Mouse (Mus musculus) embryonic facial prominence, embryonic 15.5 days (tissue): Measurements from ENCODE around the gene Ankub1. TPM values are rescaled to one million over a fixed set of nuclear protein-coding genes. Genes with fewer than 3 reads are reported as not detected.

Source experiments
- ATAC-seq: fragments of 200-750 bp; cut with Nextera tagmentation; 2 replicates; pipeline ENCODE4 v1.8.0; 2017; ENCODE audit warnings: low read depth, moderate TSS enrichment; ENCODE audit not compliant: insufficient number of reproducible peaks, low FRiP score, low TSS enrichment
- H3K27ac ChIP-seq: fragments of 300-500 bp; sonication (generic); replicated peaks from 2 replicates; pipeline ENCODE4 v1.5.1; 2015; ENCODE audit warnings: mild to moderate bottlenecking, inconsistent platforms
- H3K27me3 ChIP-seq: fragments of 300-500 bp; sonication (generic); 2 replicates; pipeline ENCODE4 v1.6.1; 2015; ENCODE audit warnings: inconsistent platforms
- H3K36me3 ChIP-seq: fragments of 300-500 bp; sonication (generic); 2 replicates; pipeline ENCODE4 v1.6.1; 2015; ENCODE audit warnings: mild to moderate bottlenecking, inconsistent platforms
- H3K4me1 ChIP-seq: fragments of 300-500 bp; sonication (generic); 2 replicates; pipeline ENCODE4 v1.6.1; 2015; ENCODE audit warnings: inconsistent platforms
- H3K4me2 ChIP-seq: fragments of 300-500 bp; sonication (generic); replicated peaks from 2 replicates; pipeline ENCODE4 v1.6.1; 2015; ENCODE audit warnings: mild to moderate bottlenecking, inconsistent platforms
- H3K4me3 ChIP-seq: fragments of 300-500 bp; sonication (generic); replicated peaks from 2 replicates; pipeline ENCODE4 v1.5.1; 2015; ENCODE audit warnings: mild to moderate bottlenecking, inconsistent platforms
- H3K9ac ChIP-seq: fragments of 300-500 bp; sonication (generic); 2 replicates; pipeline ENCODE4 v1.6.1; 2015; ENCODE audit warnings: inconsistent platforms
- H3K9me3 ChIP-seq: fragments of 300-500 bp; sonication (generic); replicated peaks from 2 replicates; pipeline ENCODE4 v1.6.1; 2016; ENCODE audit warnings: inconsistent platforms
- WGBS: fragments of 180-500 bp; shearing (Covaris S2); methylation state at CpG from one replicate; pipeline ENCODE4 v1.1.7; 2015; 5-methylcytosine and 5-hydroxymethylcytosine counted together
- polyA plus RNA-seq: library from polyadenylated mRNA; unstranded; fragments of >200 nt; fragmentation: Nextera tagmentation; extraction: Ambion mirVana; gene quantifications from 2 replicates; pipeline ENCODE4 v1.2.1, GENCODE M21; 2015

Gene Ankub1
- polyA plus RNA-seq, 1 experiment from 2014 or later, result 0.32 TPM

- ATAC-seq, result no peak
- no peaks in the 10 kb centered on the region for H3K9me3 ChIP-seq
- whole genome bisulfite sequencing, result 78% methylated on average over 4 of the region's 4 CpGs
These were observed 19.0 kb downstream of the Ankub1 start for GRCm38 (mm10) chr3:57673586-57673985.

GRCm38 (mm10) chr3:57667054-57667723, 25.4 kb downstream of the Ankub1 start:
- Histone ChIP-seq H3K9me3 (no peaks in the 10 kb centered on the region), H3K4me2 (peak overlapping the region; percentile 42), H3K4me1 (no peaks in the 10 kb centered on the region), H3K4me3 (peak overlapping the region; percentile 21), H3K36me3 (no peaks in the 10 kb centered on the region), H3K27ac (no peak overlapping the region), H3K27me3 (no peaks in the 10 kb centered on the region), H3K9ac (no peak overlapping the region)
- WGBS, result 27% methylated on average over 14 of the region's 14 CpGs
- no peak for ATAC-seq

More at GRCm38 (mm10) chr3:57673586-57673985, 19.0 kb downstream of the Ankub1 start:
- no peak overlapping the region for H3K27ac ChIP-seq
- no peaks in the 10 kb centered on the region for H3K27me3 ChIP-seq
- no peaks in the 10 kb centered on the region for H3K4me1 ChIP-seq
- H3K36me3 ChIP-seq, result no peaks in the 10 kb centered on the region
- no peak overlapping the region for H3K4me2 ChIP-seq
- no peak overlapping the region for H3K4me3 ChIP-seq
- H3K9ac ChIP-seq, result no peak overlapping the region

- no peak overlapping the region for H3K9ac ChIP-seq
- no peaks in the 10 kb centered on the region for H3K4me1 ChIP-seq
- no peak overlapping the region for H3K27ac ChIP-seq
- ATAC-seq, result no peak
- H3K4me2 ChIP-seq, result no peak overlapping the region
- no peaks in the 10 kb centered on the region for H3K27me3 ChIP-seq
- no peak overlapping the region for H3K4me3 ChIP-seq
- WGBS, result 85% methylated on average over 5 of the region's 5 CpGs
- H3K36me3 ChIP-seq, result no peaks in the 10 kb centered on the region
- H3K9me3 ChIP-seq, result no peaks in the 10 kb centered on the region
These were observed 26.7 kb downstream of the Ankub1 start for GRCm38 (mm10) chr3:57665880-57666279.

- WGBS, result 80% methylated on average over 10 of the region's 10 CpGs
- H3K27me3 ChIP-seq, result no peaks in the 10 kb centered on the region
- no peaks in the 10 kb centered on the region for H3K9me3 ChIP-seq
- H3K4me2 ChIP-seq, result no peak overlapping the region
- no peaks in the 10 kb centered on the region for H3K4me1 ChIP-seq
- H3K4me3 ChIP-seq, result no peak overlapping the region
- no peak for ATAC-seq
- H3K27ac ChIP-seq, result no peak overlapping the region
- H3K9ac ChIP-seq, result no peak overlapping the region
- no peaks in the 10 kb centered on the region for H3K36me3 ChIP-seq
These were observed 27.9 kb downstream of the Ankub1 start for GRCm38 (mm10) chr3:57664682-57665081.

GRCm38 (mm10) chr3:57663731-57664130, 28.9 kb downstream of the Ankub1 start:
- no peak overlapping the region for H3K4me3 ChIP-seq
- H3K9me3 ChIP-seq, result no peaks in the 10 kb centered on the region
- H3K36me3 ChIP-seq, result no peaks in the 10 kb centered on the region
- no peak overlapping the region for H3K27ac ChIP-seq
- no peaks in the 10 kb centered on the region for H3K4me1 ChIP-seq
- 18% methylated on average over 6 of the region's 6 CpGs for WGBS
- H3K4me2 ChIP-seq, result no peak overlapping the region
- H3K27me3 ChIP-seq, result no peaks in the 10 kb centered on the region
- H3K9ac ChIP-seq, result no peak overlapping the region
- ATAC-seq, result no peak

GRCm38 (mm10) chr3:57658608-57659007, 34.0 kb downstream of the Ankub1 start:
- no peaks in the 10 kb centered on the region for H3K36me3 ChIP-seq
- no peaks in the 10 kb centered on the region for H3K4me1 ChIP-seq
- no peaks in the 10 kb centered on the region for H3K27me3 ChIP-seq
- no peak overlapping the region for H3K9ac ChIP-seq
- WGBS, result 64% methylated on average over 6 of the region's 6 CpGs
- H3K27ac ChIP-seq, result no peak overlapping the region
- ATAC-seq, result no peak
- H3K9me3 ChIP-seq, result no peaks in the 10 kb centered on the region
- H3K4me2 ChIP-seq, result no peak overlapping the region
- H3K4me3 ChIP-seq, result no peak overlapping the region

GRCm38 (mm10) chr3:57653646-57654045, 39.0 kb downstream of the Ankub1 start:
- Histone ChIP-seq H3K27me3 (no peaks in the 10 kb centered on the region), H3K9ac (no peak overlapping the region), H3K4me1 (0 out of 2 replicates have a peak, but pooled peaks cover 3% of the 10 kb centered on the region), H3K4me3 (no peak overlapping the region), H3K4me2 (no peak overlapping the region), H3K9me3 (no peaks in the 10 kb centered on the region), H3K27ac (no peak overlapping the region), H3K36me3 (no peaks in the 10 kb centered on the region)
- no peak for ATAC-seq
- WGBS, result 80% methylated on average over 3 of the region's 3 CpGs

GRCm38 (mm10) chr3:57652485-57652884, 40.1 kb downstream of the Ankub1 start:
- Histone ChIP-seq H3K36me3 (no peaks in the 10 kb centered on the region), H3K27me3 (no peaks in the 10 kb centered on the region), H3K9me3 (no peaks in the 10 kb centered on the region), H3K27ac (no peak overlapping the region), H3K4me1 (0 out of 2 replicates have a peak, but pooled peaks cover 3% of the 10 kb centered on the region), H3K9ac (no peak overlapping the region), H3K4me3 (no peak overlapping the region), H3K4me2 (no peak overlapping the region)
- 82% methylated on average over 3 of the region's 3 CpGs for WGBS
- ATAC-seq, result no peak

GRCm38 (mm10) chr3:57651865-57652259, 40.7 kb downstream of the Ankub1 start:
- no peak for ATAC-seq
- Histone ChIP-seq H3K36me3 (no peaks in the 10 kb centered on the region), H3K27me3 (no peaks in the 10 kb centered on the region), H3K4me2 (peak overlapping the region; percentile 71), H3K9ac (peak overlapping the region; percentile 75; the same call in 1 of the 2 replicates), H3K4me3 (peak overlapping the region; percentile 78), H3K4me1 (0 out of 2 replicates have a peak, but pooled peaks cover 3% of the 10 kb centered on the region), H3K27ac (no peak overlapping the region), H3K9me3 (no peaks in the 10 kb centered on the region)
- WGBS, result 64% methylated on average over 3 of the region's 3 CpGs

GRCm38 (mm10) chr3:57651231-57651864, 41.3 kb downstream of the Ankub1 start, which contains the start of gene Commd2:
TSS of gene Commd2 (minus strand) at chr3:57651715.
- Histone ChIP-seq H3K27me3 (no peaks in the 10 kb centered on the region), H3K4me1 (0 out of 2 replicates have a peak, but pooled peaks cover 3% of the 10 kb centered on the region), H3K27ac (peak within 1 kb of the TSS; percentile 81), H3K4me2 (peak within 1 kb of the TSS; percentile 71), H3K4me3 (peak within 1 kb of the TSS; percentile 78), H3K9me3 (no peaks in the 10 kb centered on the region), H3K9ac (peak within 1 kb of the TSS; percentile 75), H3K36me3 (peaks cover 4% of the 10 kb centered on the region; the same call in 1 of the 2 replicates)
- ATAC-seq, result peak; percentile 92
- under 1% methylated on average over 42 of the region's 42 CpGs for WGBS

GRCm38 (mm10) chr3:57643191-57643590, 49.4 kb downstream of the Ankub1 start:
- no peak for ATAC-seq
- H3K4me1 ChIP-seq, result no peaks in the 10 kb centered on the region
- no peak overlapping the region for H3K4me2 ChIP-seq
- H3K9me3 ChIP-seq, result no peaks in the 10 kb centered on the region
- no peaks in the 10 kb centered on the region for H3K27me3 ChIP-seq
- no peak overlapping the region for H3K27ac ChIP-seq
- H3K9ac ChIP-seq, result no peak overlapping the region
- 95% methylated on average over 6 of the region's 6 CpGs for WGBS
- peaks cover 21% of the 10 kb centered on the region for H3K36me3 ChIP-seq
- H3K4me3 ChIP-seq, result no peak overlapping the region
